Mouse (Mus musculus): ENCODE measurements around the gene 2210408I21Rik. TPM values are rescaled to one million over a fixed set of nuclear protein-coding genes. Genes with fewer than 3 reads are reported as not detected.

Gene 2210408I21Rik
- total RNA-seq, 1 experiment = 7.6 TPM

DNA sequence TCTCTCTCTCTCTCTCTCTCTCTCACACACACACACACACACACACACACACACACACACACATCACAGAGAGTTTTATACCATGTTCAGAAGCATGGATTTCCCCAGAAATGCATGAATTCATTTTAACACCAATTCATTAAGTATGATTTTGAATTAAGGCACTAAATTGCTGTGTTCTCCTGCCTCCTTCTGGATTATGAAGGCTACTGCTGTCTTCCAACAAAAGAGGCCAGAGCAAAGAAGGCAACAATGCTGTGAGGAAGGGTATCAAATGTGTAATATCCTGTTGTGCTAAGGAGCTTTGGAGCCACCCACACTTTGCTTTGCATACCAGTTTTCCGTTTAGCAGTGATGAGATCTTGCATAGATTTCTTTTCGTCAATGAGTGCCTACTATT is 80.1 kb downstream of the 2210408I21Rik start:
- Histone ChIP-seq H3K9ac (ENCODE audit: insufficient read depth, low read depth, low read length, poor library complexity, severe bottlenecking) (no peak overlapping the region), H3K4me3 (ENCODE audit: insufficient read depth in 1 of 2, low read depth in 1 of 2, low read length in 2 of 2, poor library complexity in 1 of 2, severe bottlenecking in 1 of 2) (no peak overlapping the region), H3K9me3 (ENCODE audit: control insufficient read depth, insufficient read depth, low read depth, low read length) (no peaks in the 10 kb centered on the region), H3K27ac (ENCODE audit: insufficient read depth, low read depth, low read length, poor library complexity, severe bottlenecking) (no peak overlapping the region), H3K36me3 (ENCODE audit: control insufficient read depth, insufficient read depth, low read length, poor library complexity, severe bottlenecking) (no peaks in the 10 kb centered on the region), H3K4me1 (ENCODE audit: control insufficient read depth in 2 of 2, insufficient read depth in 2 of 2, low read length in 2 of 2, poor library complexity in 1 of 2) (no peaks in the 10 kb centered on the region)
- no peak for TF ChIP-seq MAFK (IDR thresholded peaks at IDR 0.05; ENCODE audit: insufficient read depth, low read depth, low read length)
- TF ChIP-seq CHD2 (IDR thresholded peaks at IDR 0.05; ENCODE audit: low read depth, low read length) = no peak
- TF ChIP-seq HCFC1 (IDR thresholded peaks at IDR 0.05; ENCODE audit: borderline replicate concordance, insufficient read depth, low read length) = no peak
- no peak for TF ChIP-seq ZNF384 (IDR thresholded peaks at IDR 0.05; ENCODE audit: low read depth, low read length)
- no peak for TF ChIP-seq ZC3H11A (IDR thresholded peaks at IDR 0.05; ENCODE audit: borderline replicate concordance, low read depth, low read length)
- no peak for DNase-seq (ENCODE audit: low read depth, low spot score)
- in situ Hi-C loops (cut with MboI; ENCODE audit: low sequenced_read_pairs in 2 of 2, unreplicated experiment in 2 of 2) = no loop called here

DNA sequence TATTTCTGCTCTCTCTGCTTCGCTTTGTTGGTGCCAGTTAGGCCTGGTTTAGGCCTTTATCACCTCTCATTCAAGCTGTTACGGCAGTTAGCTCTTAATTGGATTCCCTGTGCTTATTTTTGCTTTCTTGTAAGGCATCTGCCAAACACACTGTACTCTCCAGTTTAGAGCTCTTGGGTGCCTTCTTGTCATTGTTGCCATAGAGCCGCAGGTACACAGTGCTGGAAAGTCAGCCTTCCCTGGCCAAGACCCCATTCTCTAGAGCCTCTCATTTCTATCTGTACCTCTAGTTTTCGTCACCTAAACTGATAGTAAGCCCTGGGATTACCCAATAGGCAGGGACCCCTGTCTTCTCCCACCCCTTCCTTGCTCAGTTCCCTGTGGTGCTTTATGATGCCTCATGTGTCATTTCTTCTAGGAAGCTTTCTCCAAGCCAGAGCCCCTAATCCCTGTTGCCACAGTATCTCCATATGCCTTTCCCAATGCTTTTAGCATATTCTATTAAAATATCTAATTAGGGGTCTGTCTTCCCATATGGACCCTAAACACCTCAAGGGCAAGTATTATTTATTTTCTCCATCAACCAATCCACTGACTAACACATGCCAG is 82.4 kb downstream of the 2210408I21Rik start:
- in situ Hi-C loops (cut with MboI; ENCODE audit: low sequenced_read_pairs in 2 of 2, unreplicated experiment in 2 of 2) = no loop called here
- Histone ChIP-seq H3K36me3 (ENCODE audit: control insufficient read depth, insufficient read depth, low read length, poor library complexity, severe bottlenecking) (no peaks in the 10 kb centered on the region), H3K9me3 (ENCODE audit: control insufficient read depth, insufficient read depth, low read depth, low read length) (no peaks in the 10 kb centered on the region), H3K4me1 (ENCODE audit: control insufficient read depth in 2 of 2, insufficient read depth in 2 of 2, low read length in 2 of 2, poor library complexity in 1 of 2) (no peaks in the 10 kb centered on the region), H3K27ac (ENCODE audit: insufficient read depth, low read depth, low read length, poor library complexity, severe bottlenecking) (no peak overlapping the region), H3K9ac (ENCODE audit: insufficient read depth, low read depth, low read length, poor library complexity, severe bottlenecking) (no peak overlapping the region), H3K4me3 (ENCODE audit: insufficient read depth in 1 of 2, low read depth in 1 of 2, low read length in 2 of 2, poor library complexity in 1 of 2, severe bottlenecking in 1 of 2) (no peak overlapping the region)
- no peak for TF ChIP-seq CHD2 (IDR thresholded peaks at IDR 0.05; ENCODE audit: low read depth, low read length)
- no peak for TF ChIP-seq HCFC1 (IDR thresholded peaks at IDR 0.05; ENCODE audit: borderline replicate concordance, insufficient read depth, low read length)
- TF ChIP-seq MAFK (IDR thresholded peaks at IDR 0.05; ENCODE audit: insufficient read depth, low read depth, low read length) = no peak
- TF ChIP-seq ZNF384 (IDR thresholded peaks at IDR 0.05; ENCODE audit: low read depth, low read length) = no peak
- no peak for TF ChIP-seq ZC3H11A (IDR thresholded peaks at IDR 0.05; ENCODE audit: borderline replicate concordance, low read depth, low read length)
- no peak for DNase-seq (ENCODE audit: low read depth, low spot score)

DNA sequence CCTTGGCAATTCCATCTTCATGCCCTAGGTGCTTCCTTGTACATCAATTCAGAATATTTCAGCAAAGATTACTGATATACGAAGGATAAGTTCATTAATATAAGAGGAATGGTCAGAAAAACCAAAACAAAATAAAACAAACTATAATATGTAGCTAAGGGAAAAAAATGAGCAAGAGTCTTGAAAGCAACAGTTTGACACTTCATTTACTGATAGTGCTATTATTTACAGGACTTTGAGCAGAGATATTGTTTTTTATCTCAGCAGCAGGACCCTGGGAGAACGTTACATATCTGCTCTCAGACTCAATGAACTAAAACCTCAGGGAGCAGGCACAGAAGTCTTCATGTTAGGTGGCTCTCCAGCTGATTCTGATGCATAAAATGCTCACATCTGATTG is 85.7 kb downstream of the 2210408I21Rik start:
- Histone ChIP-seq H3K9ac (ENCODE audit: insufficient read depth, low read depth, low read length, poor library complexity, severe bottlenecking) (no peak overlapping the region), H3K9me3 (ENCODE audit: control insufficient read depth, insufficient read depth, low read depth, low read length) (no peaks in the 10 kb centered on the region), H3K27ac (ENCODE audit: insufficient read depth, low read depth, low read length, poor library complexity, severe bottlenecking) (no peak overlapping the region), H3K4me3 (ENCODE audit: insufficient read depth in 1 of 2, low read depth in 1 of 2, low read length in 2 of 2, poor library complexity in 1 of 2, severe bottlenecking in 1 of 2) (no peak overlapping the region), H3K36me3 (ENCODE audit: control insufficient read depth, insufficient read depth, low read length, poor library complexity, severe bottlenecking) (no peaks in the 10 kb centered on the region), H3K4me1 (ENCODE audit: control insufficient read depth in 2 of 2, insufficient read depth in 2 of 2, low read length in 2 of 2, poor library complexity in 1 of 2) (no peaks in the 10 kb centered on the region)
- TF ChIP-seq ZC3H11A (IDR thresholded peaks at IDR 0.05; ENCODE audit: borderline replicate concordance, low read depth, low read length) (no peak), HCFC1 (IDR thresholded peaks at IDR 0.05; ENCODE audit: borderline replicate concordance, insufficient read depth, low read length) (no peak), ZNF384 (IDR thresholded peaks at IDR 0.05; ENCODE audit: low read depth, low read length) (no peak), CHD2 (IDR thresholded peaks at IDR 0.05; ENCODE audit: low read depth, low read length) (no peak), MAFK (IDR thresholded peaks at IDR 0.05; ENCODE audit: insufficient read depth, low read depth, low read length) (no peak)
- in situ Hi-C loops (cut with MboI; ENCODE audit: low sequenced_read_pairs in 2 of 2, unreplicated experiment in 2 of 2) = no loop called here
- no peak for DNase-seq (ENCODE audit: low read depth, low spot score)

DNA sequence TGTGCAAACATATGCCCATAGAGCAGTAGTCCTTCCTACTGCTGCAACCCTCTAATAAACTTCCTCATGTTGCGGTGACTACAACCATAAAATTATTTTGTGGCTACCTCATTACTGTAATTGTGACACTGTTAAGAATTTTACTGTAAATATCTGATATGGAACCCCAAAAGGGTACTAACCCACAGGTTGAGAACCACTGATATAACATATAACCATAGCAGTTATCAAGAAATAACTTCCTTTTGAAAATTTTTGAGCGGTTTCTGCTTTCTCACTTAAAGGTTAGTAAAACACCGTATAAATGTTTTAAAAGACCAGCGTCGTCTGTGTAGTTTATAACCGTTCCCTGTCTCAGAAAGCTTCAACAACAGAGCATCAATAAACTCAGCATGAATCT is 121.2 kb downstream of the 2210408I21Rik start:
- Histone ChIP-seq H3K4me1 (ENCODE audit: control insufficient read depth in 2 of 2, insufficient read depth in 2 of 2, low read length in 2 of 2, poor library complexity in 1 of 2) (no peaks in the 10 kb centered on the region), H3K4me3 (ENCODE audit: insufficient read depth in 1 of 2, low read depth in 1 of 2, low read length in 2 of 2, poor library complexity in 1 of 2, severe bottlenecking in 1 of 2) (no peak overlapping the region), H3K9ac (ENCODE audit: insufficient read depth, low read depth, low read length, poor library complexity, severe bottlenecking) (no peak overlapping the region), H3K9me3 (ENCODE audit: control insufficient read depth, insufficient read depth, low read depth, low read length) (no peaks in the 10 kb centered on the region), H3K36me3 (ENCODE audit: control insufficient read depth, insufficient read depth, low read length, poor library complexity, severe bottlenecking) (no peaks in the 10 kb centered on the region), H3K27ac (ENCODE audit: insufficient read depth, low read depth, low read length, poor library complexity, severe bottlenecking) (no peak overlapping the region)
- TF ChIP-seq ZNF384 (IDR thresholded peaks at IDR 0.05; ENCODE audit: low read depth, low read length) (no peak), ZC3H11A (IDR thresholded peaks at IDR 0.05; ENCODE audit: borderline replicate concordance, low read depth, low read length) (no peak), CHD2 (IDR thresholded peaks at IDR 0.05; ENCODE audit: low read depth, low read length) (no peak), MAFK (IDR thresholded peaks at IDR 0.05; ENCODE audit: insufficient read depth, low read depth, low read length) (no peak)
- DNase-seq (ENCODE audit: low read depth, low spot score) = no peak
- in situ Hi-C loops (cut with MboI; ENCODE audit: low sequenced_read_pairs in 2 of 2, unreplicated experiment in 2 of 2) = no loop called here
